Mouse (Mus musculus): Measurements from ENCODE around the gene Rad54l. TPM values are rescaled to one million over a fixed set of nuclear protein-coding genes. Genes with fewer than 3 reads are reported as not detected.

Rad54l gene
- total and polyA plus RNA-seq, 3 experiments, result 22.8 to 53.3 (median 28.8) TPM

DNA sequence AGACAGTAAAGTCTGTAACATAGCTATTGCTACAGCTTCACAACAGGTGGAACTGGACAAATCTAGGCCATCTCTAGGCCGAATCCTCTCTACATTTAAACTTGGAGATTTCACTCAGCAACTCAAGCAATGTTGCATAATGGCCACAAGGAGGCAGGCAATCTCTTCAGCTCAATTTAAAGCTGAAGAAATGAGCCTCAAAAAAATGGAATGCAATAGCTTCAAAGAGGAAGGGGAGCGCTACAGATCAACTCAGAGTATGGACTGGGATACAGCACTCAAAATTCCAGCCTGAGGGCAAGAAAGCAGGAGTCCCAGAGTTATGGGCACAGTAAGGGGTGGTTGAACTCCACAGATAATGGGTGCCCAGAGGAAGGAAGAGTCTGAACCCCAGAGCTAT is 11.5 kb upstream of the Rad54l start:
- no peak overlapping the region for H3K9ac ChIP-seq (ENCODE audit: insufficient read depth, low read depth)
- in situ Hi-C loops (cut with MboI; ENCODE audit: low pct_ligation_motif_present, low pct_unique_long_range_greater_than_20kb, low sequenced_read_pairs) (no loop called here), dilution Hi-C loops (cut with MboI; ENCODE audit: extremely low pct_ligation_motif_present, extremely low pct_unique_long_range_greater_than_20kb, low sequenced_read_pairs) (no loop called here)
- H3K79me2 ChIP-seq (replicated peaks; ENCODE audit: control insufficient read depth, extremely low read depth, insufficient read depth, poor library complexity, severe bottlenecking), result no peaks in the 10 kb centered on the region
- H3K4me3 ChIP-seq (replicated peaks in 1 of 3; ENCODE audit: low read depth in 2 of 3, low read length in 2 of 3, poor library complexity in 1 of 3), result no peak overlapping the region
- no peak overlapping the region for H3K4me2 ChIP-seq (ENCODE audit: insufficient read depth, low read depth, poor library complexity, severe bottlenecking)
- peak; percentile 35; the same call in 1 of the 2 replicates for TF ChIP-seq ZC3H11A (IDR thresholded peaks at IDR 0.05; ENCODE audit: low read depth, low read length)
- TF ChIP-seq RCOR1 (conservative IDR thresholded peaks at IDR 0.05; ENCODE audit: low read depth, low read length), result no peak
- peak; percentile 85 for TF ChIP-seq ZNF384 (IDR thresholded peaks at IDR 0.05; ENCODE audit: low read depth, low read length)
- peak; percentile 77 to 90 for TF ChIP-seq CTCF (conservative IDR thresholded peaks at IDR 0.05 in 1 of 2, IDR thresholded peaks at IDR 0.05 in 1 of 2; ENCODE audit: low read depth in 2 of 2, low read length in 2 of 2)
- TF ChIP-seq SMC3 (IDR thresholded peaks at IDR 0.05; ENCODE audit: low read depth, low read length), result peak; percentile 77
- TF ChIP-seq GABPA (IDR thresholded peaks at IDR 0.05; ENCODE audit: insufficient replicate concordance, low read depth, low read length), result no peak
- peak; percentile 91 for TF ChIP-seq RAD21 (IDR thresholded peaks at IDR 0.05; ENCODE audit: low read depth, low read length)
- no peaks in the 10 kb centered on the region for H3K9me3 ChIP-seq (replicated peaks; ENCODE audit: low read length)
- peaks cover 6 to 36% of the 10 kb centered on the region in 2 experiments for H3K4me1 ChIP-seq (ENCODE audit: control insufficient read depth in 1 of 2, insufficient read depth in 2 of 2)
- no peaks in the 10 kb centered on the region for H3K27me3 ChIP-seq (replicated peaks)
- H3K27ac ChIP-seq (ENCODE audit: insufficient read depth, low read depth), result no peak overlapping the region
- DNase-seq (ENCODE audit: extremely low read depth), result peak; percentile 55
- peaks cover 0 to 19% of the 10 kb centered on the region in 2 experiments for H3K36me3 ChIP-seq (replicated peaks in 1 of 2; ENCODE audit: control insufficient read depth in 1 of 2, insufficient read depth in 1 of 2, low read length in 1 of 2)

GRCm38 (mm10) chr4:116133126-116133525 is 9.6 kb upstream of the Rad54l start:
- Histone ChIP-seq H3K27ac (ENCODE audit: insufficient read depth, low read depth) (no peak overlapping the region), H3K4me3 (replicated peaks in 1 of 3; ENCODE audit: low read depth in 2 of 3, low read length in 2 of 3, poor library complexity in 1 of 3) (no peak overlapping the region), H3K79me2 (replicated peaks; ENCODE audit: control insufficient read depth, extremely low read depth, insufficient read depth, poor library complexity, severe bottlenecking) (no peaks in the 10 kb centered on the region), H3K4me2 (ENCODE audit: insufficient read depth, low read depth, poor library complexity, severe bottlenecking) (no peak overlapping the region), H3K36me3 (replicated peaks in 1 of 2; ENCODE audit: control insufficient read depth in 1 of 2, insufficient read depth in 1 of 2, low read length in 1 of 2) (peaks cover 0 to 19% of the 10 kb centered on the region in 2 experiments), H3K4me1 (ENCODE audit: control insufficient read depth in 1 of 2, insufficient read depth in 2 of 2) (peaks cover 6 to 32% of the 10 kb centered on the region in 2 experiments), H3K9me3 (replicated peaks; ENCODE audit: low read length) (no peaks in the 10 kb centered on the region), H3K9ac (ENCODE audit: insufficient read depth, low read depth) (no peak overlapping the region), H3K27me3 (replicated peaks) (no peaks in the 10 kb centered on the region)
- dilution Hi-C loops (cut with MboI; ENCODE audit: extremely low pct_ligation_motif_present, extremely low pct_unique_long_range_greater_than_20kb, low sequenced_read_pairs) (no loop called here), in situ Hi-C loops (cut with MboI; ENCODE audit: low pct_ligation_motif_present, low pct_unique_long_range_greater_than_20kb, low sequenced_read_pairs) (no loop called here)
- DNase-seq (ENCODE audit: extremely low read depth), result no peak
- TF ChIP-seq TBP (conservative IDR thresholded peaks at IDR 0.05; ENCODE audit: low read depth, low read length) (no peak), RAD21 (IDR thresholded peaks at IDR 0.05; ENCODE audit: low read depth, low read length) (no peak), MYC (IDR thresholded peaks at IDR 0.05; ENCODE audit: low read depth, low read length) (no peak), KAT2A (IDR thresholded peaks at IDR 0.05; ENCODE audit: insufficient replicate concordance, low read length) (no peak), SMC3 (IDR thresholded peaks at IDR 0.05; ENCODE audit: low read depth, low read length) (no peak), MAFK (IDR thresholded peaks at IDR 0.05; ENCODE audit: insufficient replicate concordance, low read length) (no peak), PAX5 (IDR thresholded peaks at IDR 0.05; ENCODE audit: low read length) (no peak), MAX (IDR thresholded peaks at IDR 0.05; ENCODE audit: low read length) (no peak), MEF2A (IDR thresholded peaks at IDR 0.05; ENCODE audit: borderline replicate concordance, low read depth, low read length) (no peak), NRF1 (IDR thresholded peaks at IDR 0.05; ENCODE audit: low read depth, low read length) (no peak), ETS1 (conservative IDR thresholded peaks at IDR 0.05; ENCODE audit: low read depth, low read length) (no peak), ELF1 (IDR thresholded peaks at IDR 0.05; ENCODE audit: low read depth, low read length) (no peak), ZNF384 (IDR thresholded peaks at IDR 0.05; ENCODE audit: low read depth, low read length) (no peak), BHLHE40 (IDR thresholded peaks at IDR 0.05; ENCODE audit: low read depth, low read length) (no peak), GABPA (IDR thresholded peaks at IDR 0.05; ENCODE audit: insufficient replicate concordance, low read depth, low read length) (no peak), NELFE (IDR thresholded peaks at IDR 0.05; ENCODE audit: low read depth, low read length) (no peak), CHD2 (IDR thresholded peaks at IDR 0.05; ENCODE audit: low read length) (no peak), MAZ (IDR thresholded peaks at IDR 0.05; ENCODE audit: low read depth, low read length) (no peak)

All from CH12.LX (cell line).